Mouse (Mus musculus) cerebellum, adult 11 months (tissue): ENCODE measurements around the gene Fcgr4.
"Not testable (repeated sequence)": the region's sequence is repeated elsewhere in the genome, so short reads cannot be mapped to it uniquely, and the experiment has no call there.

Source experiments
- DNase-seq: peaks from one replicate; pipeline ENCODE4 v3.0.0; 2022

Gene Fcgr4

GRCm38 (mm10) chr1:171018737-171019136 is at the start of gene Fcgr4:
Gene Fcgr4, plus strand, starts transcription at chr1:171018920.
- no peak for DNase-seq

DNA sequence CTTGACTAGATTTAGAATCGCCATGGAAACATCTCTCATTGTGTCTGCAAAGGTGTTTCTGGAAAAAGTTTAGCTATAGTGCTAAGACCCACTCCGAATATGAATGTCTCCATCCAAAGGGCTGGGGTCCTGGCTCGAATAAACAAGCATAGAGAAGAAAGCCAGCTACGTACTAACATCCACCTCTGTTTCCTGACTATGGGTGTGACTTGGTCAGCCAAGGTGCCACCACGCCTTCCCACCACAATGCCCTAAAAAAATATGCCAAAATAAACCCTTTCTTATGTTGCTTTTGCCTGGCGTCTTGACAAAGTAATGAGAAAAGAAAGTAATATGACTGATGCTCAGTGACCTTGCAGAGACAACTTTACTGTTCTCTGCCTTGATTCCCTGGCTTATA is 46.2 kb upstream of the Fcgr4 start:
- no peak for DNase-seq

DNA sequence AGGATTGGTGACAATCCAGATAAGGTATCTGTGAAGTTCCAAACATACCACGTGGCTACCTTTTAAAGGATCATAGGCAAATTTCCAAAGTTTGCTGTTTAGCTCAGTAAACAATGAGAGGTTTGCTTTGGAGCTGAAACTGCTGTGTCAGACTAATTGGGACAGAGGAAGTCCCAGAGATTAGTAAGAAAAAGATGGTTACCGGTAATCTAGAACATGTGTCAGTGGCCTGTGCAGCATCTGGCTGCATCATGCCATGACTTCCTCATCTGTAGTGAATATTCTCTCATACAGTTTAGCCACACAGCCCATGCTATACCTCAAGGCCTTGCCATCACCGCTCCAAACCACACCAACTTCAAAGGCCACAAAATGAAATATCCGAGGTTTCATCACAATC is 45.8 kb upstream of the Fcgr4 start:
- DNase-seq: no peak

GRCm38 (mm10) chr1:170974171-170974570 is 44.5 kb upstream of the Fcgr4 start:
- no peak for DNase-seq

- no peak for DNase-seq
Observed at GRCm38 (mm10) chr1:170974736-170975135, 44.0 kb upstream of the Fcgr4 start.

DNA sequence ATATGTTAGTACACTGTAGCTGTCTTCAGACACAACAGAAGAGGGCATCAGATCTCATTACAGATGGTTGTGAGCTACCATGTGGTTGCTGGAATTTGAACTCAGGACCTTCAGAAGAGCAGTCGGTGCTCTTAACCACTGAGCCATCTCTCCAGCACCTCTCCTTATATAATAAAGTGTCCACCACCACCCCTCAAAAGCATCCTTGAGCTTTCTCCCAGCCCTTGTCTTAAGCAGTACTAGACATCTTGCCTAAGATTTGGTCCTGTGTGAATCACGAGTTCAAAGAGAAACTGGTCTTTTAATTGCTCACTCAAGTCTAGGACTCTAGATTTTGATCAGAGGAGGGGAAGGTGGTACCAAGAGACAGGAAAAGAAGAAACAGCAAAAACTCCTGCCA is 43.4 kb upstream of the Fcgr4 start:
- not testable (repeated sequence) for DNase-seq

DNA sequence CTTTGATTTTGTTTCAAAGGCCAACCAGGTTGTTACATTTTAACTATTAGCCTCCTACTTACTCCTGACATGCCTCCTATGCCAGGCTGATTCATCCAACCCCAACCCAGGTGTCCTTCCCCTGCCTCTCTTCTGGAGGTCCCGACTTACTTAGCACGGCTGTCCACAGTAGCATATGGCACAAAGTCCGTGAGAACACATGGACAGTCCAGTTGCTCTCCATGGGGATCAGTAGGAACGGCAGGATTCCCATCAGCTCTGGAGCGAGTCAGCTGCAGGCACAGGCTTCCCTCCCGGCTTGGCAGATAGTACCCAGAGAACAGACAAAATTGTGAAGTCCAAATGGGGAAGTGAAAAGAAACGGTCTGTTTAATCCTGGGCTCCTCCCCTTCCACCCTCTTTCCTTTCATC is 43.0 kb upstream of the Fcgr4 start:
- no peak for DNase-seq

DNA sequence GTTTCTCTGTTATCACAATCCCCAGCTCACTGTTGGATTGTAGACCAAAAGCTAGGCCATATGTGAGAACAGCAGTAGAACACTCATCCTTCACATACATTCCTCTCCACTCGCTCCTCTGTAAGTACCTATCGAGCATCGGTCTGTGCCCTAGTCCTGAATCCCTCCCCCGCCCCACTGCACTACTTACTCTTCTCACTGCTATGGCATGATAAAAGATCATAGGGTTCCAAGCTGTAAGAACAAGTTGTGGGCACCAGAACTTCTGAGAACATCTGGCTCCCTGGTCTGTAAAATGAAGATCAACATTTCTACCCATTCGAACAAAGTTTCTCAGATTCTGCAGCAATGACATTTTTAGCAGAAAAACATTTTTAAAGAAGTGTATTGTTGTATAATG is 42.3 kb upstream of the Fcgr4 start, which contains the start of gene Fcgr2b:
Gene Fcgr2b, minus strand, starts transcription at position 101 of the 400 bp plus-strand sequence.
- no peak for DNase-seq

DNA sequence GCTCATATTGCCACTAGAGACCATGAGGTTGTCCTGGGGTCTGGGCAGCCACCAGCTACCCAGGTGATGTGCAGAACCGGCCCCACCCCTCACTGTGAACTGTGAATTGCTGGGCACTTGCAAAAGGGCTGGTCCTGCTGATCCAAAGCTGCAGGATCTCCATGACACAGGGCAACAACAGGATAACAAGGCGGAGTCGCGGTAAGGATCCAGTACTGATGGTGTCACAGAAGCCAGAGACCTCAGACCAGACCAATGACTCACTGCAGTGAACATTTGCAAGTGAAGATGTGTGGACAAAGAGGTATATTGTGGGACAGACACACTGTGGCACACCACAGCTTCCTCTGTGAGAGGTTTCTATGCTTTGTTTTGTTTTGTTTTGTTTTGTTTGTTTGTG is 40.1 kb upstream of the Fcgr4 start:
- DNase-seq: no peak

DNA sequence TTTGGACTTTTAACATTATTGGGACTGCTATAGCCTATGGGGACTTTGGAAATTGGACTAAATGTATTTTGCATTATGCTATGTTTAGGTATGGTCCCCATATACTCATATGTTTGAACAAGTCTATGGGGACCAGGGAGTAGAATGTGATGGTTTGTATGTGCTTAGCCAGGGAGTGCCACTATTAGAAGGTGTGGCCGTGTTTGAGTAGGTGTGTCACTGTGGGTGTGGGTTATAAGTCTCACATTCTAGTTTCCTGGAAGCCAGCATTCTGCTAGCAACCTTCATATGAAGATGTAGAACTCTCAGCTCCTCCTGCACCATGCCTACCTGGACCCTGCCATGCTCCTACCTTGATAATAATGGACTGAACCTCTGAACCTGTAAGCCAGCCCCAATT is 37.0 kb upstream of the Fcgr4 start:
- DNase-seq: not testable (repeated sequence)

- no peak for DNase-seq
Observed at GRCm38 (mm10) chr1:170982301-170982700, 36.4 kb upstream of the Fcgr4 start.

DNA sequence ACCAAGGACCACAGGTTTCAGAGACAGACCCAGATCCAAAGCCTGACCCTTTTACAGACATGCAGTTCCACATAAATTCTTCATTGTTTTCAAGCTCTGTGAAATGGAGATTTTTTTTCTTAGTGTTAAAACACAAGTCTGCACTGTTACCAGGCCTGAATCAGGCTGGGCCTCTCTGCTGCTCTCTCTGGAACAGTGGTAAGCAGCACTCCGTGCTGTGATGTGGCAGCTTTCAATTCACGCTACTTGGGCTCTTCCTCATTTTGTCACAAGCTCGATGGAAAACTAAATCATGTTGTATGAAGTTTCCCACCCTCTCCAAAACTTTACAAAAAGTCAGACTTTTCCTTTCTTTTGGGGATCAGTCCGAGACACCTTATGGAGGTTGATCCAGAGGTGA is 35.7 kb upstream of the Fcgr4 start:
- no peak for DNase-seq

- DNase-seq: no peak
Observed at GRCm38 (mm10) chr1:170985092-170985491, 33.6 kb upstream of the Fcgr4 start.

DNA sequence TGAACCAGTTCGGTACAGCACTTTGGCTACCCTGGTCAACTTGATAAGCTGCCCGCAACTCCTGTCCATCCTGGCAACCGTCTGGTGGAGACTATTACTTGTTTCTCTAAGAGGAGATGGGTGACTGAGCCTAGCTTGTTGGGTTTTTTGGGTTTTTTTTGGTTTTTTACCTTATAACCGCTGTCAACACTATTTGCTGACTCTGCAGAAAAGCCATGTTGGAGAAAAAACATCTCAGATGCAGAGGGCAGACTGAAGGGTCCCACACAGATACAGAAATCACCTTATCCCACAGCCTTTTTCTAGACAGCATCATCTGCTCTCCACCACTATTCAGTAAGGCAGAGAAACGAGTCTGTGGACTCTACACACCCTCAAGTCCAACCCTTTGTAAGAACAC is 32.9 kb upstream of the Fcgr4 start:
- no peak for DNase-seq

DNA sequence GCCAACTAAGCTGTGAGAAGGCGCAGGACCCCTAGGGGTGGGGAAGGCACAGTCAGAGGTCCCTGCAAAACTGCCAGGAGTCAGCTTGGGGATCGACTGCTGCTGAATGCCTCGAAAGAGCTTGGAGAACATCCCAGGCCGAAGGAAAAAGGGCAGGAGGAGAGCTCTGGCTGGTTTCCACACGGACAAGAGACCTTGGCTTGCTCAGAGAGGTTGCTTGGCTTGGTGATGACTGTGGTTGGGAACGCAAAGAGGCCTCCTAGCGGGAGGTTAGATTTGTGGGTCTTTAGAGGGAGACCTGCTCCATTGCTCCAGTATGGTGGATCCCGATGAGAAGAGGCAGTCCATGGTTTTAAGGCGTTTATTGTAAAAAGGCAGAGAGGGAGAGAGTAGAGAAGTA is 29.1 kb upstream of the Fcgr4 start:
- no peak for DNase-seq

DNA sequence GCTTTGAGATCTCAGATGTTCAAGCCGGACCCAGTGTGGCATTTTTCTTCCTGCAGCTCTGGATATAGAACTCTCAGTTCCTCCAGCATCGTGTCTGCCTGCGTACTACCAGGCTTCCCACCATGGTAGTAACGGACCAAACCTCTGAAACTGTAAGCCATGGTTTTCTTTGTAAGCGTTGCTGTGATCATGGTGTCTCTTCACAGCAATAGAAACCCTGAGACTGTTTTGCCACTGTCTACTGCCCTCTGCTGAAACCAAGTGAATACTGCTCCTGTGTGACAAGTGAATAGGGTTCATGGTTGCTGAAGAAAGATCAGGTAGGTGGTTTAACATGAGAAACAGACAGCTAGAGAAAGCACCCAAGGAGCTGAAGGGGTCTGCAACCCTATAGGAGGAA is 26.2 kb upstream of the Fcgr4 start:
- no peak for DNase-seq

- DNase-seq: no peak
Observed at GRCm38 (mm10) chr1:170996034-170996433, 22.7 kb upstream of the Fcgr4 start.

GRCm38 (mm10) chr1:170996753-170997152 is 22.0 kb upstream of the Fcgr4 start:
- DNase-seq: peak; percentile 34

- DNase-seq: no peak
Observed at GRCm38 (mm10) chr1:170997756-170998655, 20.7 kb upstream of the Fcgr4 start.

DNA sequence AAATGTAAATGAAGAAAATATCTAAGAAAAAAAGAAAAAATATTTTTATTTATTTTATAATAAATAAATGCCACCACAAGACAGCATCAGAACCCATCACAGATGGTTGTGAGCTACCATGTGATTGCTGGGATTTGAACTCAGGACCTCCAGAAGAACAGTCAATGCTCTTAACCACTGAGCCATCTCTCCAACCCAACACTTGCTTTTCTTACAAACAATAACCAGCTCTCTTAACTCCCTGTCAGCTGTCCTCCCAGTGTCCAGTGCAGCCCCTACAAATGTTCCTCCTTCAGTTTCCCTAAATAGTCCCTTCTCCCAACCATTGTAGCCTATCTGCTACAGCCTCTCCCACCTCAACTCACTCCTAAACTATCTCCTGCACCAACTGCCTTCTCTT is 18.9 kb upstream of the Fcgr4 start:
- no peak for DNase-seq

DNA sequence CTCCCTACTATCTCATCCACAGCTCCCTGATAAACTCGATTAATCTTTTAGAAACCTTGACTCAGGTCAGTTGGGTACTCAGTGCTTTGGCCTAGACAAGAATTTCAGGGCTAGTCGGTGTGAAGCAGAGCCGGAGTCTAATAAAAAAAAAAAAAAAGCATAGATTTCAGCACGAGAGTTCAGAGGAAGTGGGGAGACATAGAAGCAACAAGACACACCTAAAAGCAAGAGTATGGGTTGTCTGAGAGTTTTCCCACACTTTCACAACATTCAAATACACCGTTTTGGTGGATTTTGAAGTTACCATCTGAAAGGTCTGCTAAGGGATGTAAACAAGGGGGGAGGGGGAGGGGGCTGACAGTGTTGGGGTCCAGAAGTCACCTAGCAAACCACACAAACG is 13.6 kb upstream of the Fcgr4 start:
- DNase-seq: no peak

DNA sequence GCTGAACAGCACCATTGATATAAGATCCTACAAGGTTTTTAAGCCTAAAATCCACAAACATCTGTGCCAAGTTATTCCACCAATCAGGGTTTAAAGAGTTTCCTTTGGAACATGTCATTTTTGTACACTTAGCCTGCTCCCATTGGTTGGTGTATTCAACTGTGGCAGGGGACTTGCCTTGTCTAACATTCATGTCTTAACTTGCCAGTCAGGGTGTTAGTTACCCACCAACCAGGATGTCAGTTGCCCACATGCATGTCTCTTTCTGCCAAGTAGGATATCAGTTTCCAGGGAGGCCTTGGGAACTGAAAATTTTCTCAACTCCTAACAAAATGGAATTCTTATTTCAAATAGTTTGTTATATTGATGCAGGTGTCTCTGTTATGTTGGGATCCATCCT is 13.1 kb upstream of the Fcgr4 start:
- no peak for DNase-seq

GRCm38 (mm10) chr1:171006335-171006734 is 12.4 kb upstream of the Fcgr4 start:
- no peak for DNase-seq

GRCm38 (mm10) chr1:171006905-171007304 is 11.8 kb upstream of the Fcgr4 start:
- DNase-seq: no peak

DNA sequence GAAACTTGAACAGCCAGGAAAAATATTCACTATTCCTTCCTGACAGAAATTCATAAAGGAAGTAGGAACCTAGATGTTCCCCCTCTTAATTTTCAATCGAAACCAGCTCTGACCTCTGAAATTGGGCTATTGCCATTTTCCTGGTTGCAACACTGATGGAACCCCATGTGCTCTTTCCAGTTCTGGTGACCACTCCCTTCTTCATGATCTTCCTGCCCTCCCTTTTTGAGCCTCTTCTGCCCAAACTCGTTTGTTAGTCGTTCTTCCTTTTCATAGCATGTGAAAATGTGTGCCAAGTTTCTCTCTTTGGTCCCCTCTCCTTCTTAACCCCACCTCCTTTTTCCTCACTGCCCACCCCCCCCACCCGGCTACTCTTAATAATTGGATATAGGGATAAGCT is 7.0 kb upstream of the Fcgr4 start:
- no peak for DNase-seq
